Mouse (Mus musculus): Measurements from ENCODE around the gene Rab3gap2.

DNA sequence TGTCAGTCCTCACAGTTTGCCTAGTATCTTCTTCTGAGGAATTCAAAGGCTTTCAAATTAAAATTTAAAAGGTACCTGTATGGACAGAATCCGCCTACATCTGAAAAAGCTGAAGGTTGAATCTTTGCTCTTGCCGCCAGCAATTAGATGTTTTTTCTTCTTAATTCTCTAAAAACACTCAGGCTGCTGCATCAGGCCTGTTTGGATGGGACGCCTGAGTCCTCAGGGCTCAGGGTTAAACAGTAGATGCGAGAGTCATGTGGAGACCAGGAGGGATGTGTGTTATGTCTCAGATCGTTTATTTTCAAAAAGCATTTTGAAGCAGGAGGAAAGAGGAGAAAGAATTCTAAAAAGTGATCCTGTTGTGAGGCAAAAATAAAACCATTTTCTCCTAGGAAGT is 30.3 kb upstream of the Rab3gap2 start:
- no peak for TF ChIP-seq CHD2 (IDR thresholded peaks at IDR 0.05; ENCODE audit: low read depth, low read length)
- no peak for TF ChIP-seq ZC3H11A (IDR thresholded peaks at IDR 0.05; ENCODE audit: borderline replicate concordance, low read depth, low read length)

Measured in ES-E14 (cell line).